Mouse (Mus musculus): ENCODE data around the gene Dnajc6. TPM values are rescaled to one million over a fixed set of nuclear protein-coding genes. Genes with fewer than 3 reads are reported as not detected.

Dnajc6 gene
- polyA plus RNA-seq, 1 experiment from 2014 or later = 23.9 TPM

- no peak overlapping the region for H3K4me2 ChIP-seq (replicated peaks)
- H3K27me3 ChIP-seq = no peaks in the 10 kb centered on the region
- no peaks in the 10 kb centered on the region for H3K36me3 ChIP-seq
- no peak for ATAC-seq
- no peak overlapping the region for H3K4me3 ChIP-seq (replicated peaks)
- no peaks in the 10 kb centered on the region for H3K9me3 ChIP-seq
- H3K9ac ChIP-seq (replicated peaks) = no peak overlapping the region
- no peaks in the 10 kb centered on the region for H3K4me1 ChIP-seq (replicated peaks)
- 67% methylated on average over 5 of the region's 5 CpGs for WGBS
- H3K27ac ChIP-seq = no peak overlapping the region
Observed at GRCm38 (mm10) chr4:101470543-101470942, 25.9 kb upstream of the Dnajc6 start.

- Histone ChIP-seq H3K36me3 (no peaks in the 10 kb centered on the region), H3K9ac (replicated peaks) (no peak overlapping the region), H3K27me3 (no peaks in the 10 kb centered on the region), H3K4me2 (replicated peaks) (no peak overlapping the region), H3K4me1 (replicated peaks) (no peaks in the 10 kb centered on the region), H3K9me3 (no peaks in the 10 kb centered on the region), H3K27ac (no peak overlapping the region), H3K4me3 (replicated peaks) (no peak overlapping the region)
- no peak for ATAC-seq
- 99% methylated on average over 3 of the region's 3 CpGs for WGBS
Observed at GRCm38 (mm10) chr4:101472767-101473166, 23.7 kb upstream of the Dnajc6 start.

- H3K36me3 ChIP-seq = no peaks in the 10 kb centered on the region
- H3K9ac ChIP-seq (replicated peaks) = no peak overlapping the region
- H3K9me3 ChIP-seq = no peaks in the 10 kb centered on the region
- ATAC-seq = no peak
- peaks cover 3% of the 10 kb centered on the region; the same call in 1 of the 2 replicates for H3K27me3 ChIP-seq
- H3K4me2 ChIP-seq (replicated peaks) = no peak overlapping the region
- H3K4me1 ChIP-seq (replicated peaks) = no peaks in the 10 kb centered on the region; the same call in 1 of the 2 replicates
- 93% methylated on average over 8 of the region's 8 CpGs for WGBS
- H3K27ac ChIP-seq = no peak overlapping the region
- H3K4me3 ChIP-seq (replicated peaks) = no peak overlapping the region
Observed at GRCm38 (mm10) chr4:101490320-101490917, 6.0 kb upstream of the Dnajc6 start.

DNA sequence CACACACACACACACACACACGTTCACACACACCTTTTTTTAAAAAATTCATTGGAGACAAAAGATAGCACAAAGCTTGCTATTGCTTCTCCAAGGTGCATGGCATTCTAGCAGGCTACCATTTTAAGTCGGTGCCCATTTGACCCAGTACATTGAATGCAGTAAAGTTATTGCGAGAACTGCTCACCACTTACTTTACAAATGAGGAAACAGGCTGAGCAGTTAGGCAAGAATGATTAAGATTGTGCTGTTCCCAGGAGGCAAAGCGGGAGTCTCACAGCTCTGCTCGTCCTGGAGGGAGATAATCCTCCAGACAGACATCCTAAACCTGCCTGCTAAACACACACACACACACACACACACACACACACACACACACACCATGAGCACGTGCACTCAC, 4.7 kb upstream of the Dnajc6 start:
- no peaks in the 10 kb centered on the region for H3K9me3 ChIP-seq
- no peak overlapping the region for H3K4me2 ChIP-seq (replicated peaks)
- WGBS = 70% methylated on average over 6 of the region's 6 CpGs
- H3K4me3 ChIP-seq (replicated peaks) = no peak overlapping the region
- H3K27ac ChIP-seq = no peak overlapping the region
- no peak overlapping the region for H3K9ac ChIP-seq (replicated peaks)
- no peaks in the 10 kb centered on the region for H3K36me3 ChIP-seq
- H3K27me3 ChIP-seq = peaks cover 15% of the 10 kb centered on the region
- H3K4me1 ChIP-seq (replicated peaks) = peaks cover 1% of the 10 kb centered on the region
- no peak for ATAC-seq

DNA sequence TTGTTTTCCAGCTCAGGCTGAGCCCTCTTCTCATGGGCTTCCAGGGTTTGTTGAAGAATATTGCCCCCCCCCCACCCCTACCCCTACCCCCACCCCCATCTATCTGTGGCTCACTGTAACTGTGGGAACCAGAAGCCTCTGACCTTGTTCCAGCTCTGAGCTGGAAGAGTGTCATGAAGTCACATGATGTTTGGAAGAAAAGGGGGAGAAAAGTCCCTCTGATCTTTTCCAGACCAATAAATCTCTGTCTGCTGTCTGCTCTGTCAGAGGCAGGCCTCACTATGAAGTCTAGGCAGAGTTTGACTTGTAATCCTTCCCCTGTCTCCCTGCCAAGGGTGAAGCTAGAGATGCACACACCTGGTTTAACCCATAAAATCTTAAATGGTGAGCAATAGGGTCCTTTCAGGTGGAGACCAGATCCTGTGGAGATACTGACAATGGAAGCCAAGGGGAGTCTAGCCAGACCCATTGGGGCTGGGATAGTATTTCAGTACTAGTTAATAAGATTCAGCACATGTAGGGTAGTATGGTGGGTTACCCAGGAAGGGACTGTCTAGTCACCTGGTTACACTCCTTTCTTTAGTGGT, 2.7 kb upstream of the Dnajc6 start:
- Histone ChIP-seq H3K27me3 (peaks cover 35% of the 10 kb centered on the region), H3K9ac (replicated peaks) (no peak overlapping the region), H3K4me3 (replicated peaks) (no peak overlapping the region), H3K4me2 (replicated peaks) (no peak overlapping the region), H3K36me3 (no peaks in the 10 kb centered on the region), H3K27ac (no peak overlapping the region), H3K4me1 (replicated peaks) (peaks cover 10% of the 10 kb centered on the region), H3K9me3 (no peaks in the 10 kb centered on the region)
- no peak for ATAC-seq

DNA sequence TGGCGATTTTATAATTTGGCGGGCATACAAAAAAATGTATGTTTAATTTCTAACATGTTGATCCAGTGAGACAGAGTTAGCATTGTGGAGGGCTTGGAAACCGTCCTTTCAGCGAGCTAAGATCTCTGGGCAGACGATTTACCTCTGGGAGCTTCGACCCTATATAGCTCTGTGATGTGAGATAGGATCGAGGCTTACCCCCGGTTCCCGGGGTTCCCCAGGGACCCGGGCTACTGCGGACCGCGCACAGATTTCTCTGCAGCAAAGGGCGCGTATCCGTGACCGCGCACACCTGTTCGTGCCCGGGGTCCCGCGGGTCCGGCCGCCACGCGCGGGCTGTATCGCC, 287 bp upstream of the Dnajc6 start:
- peak; percentile 70 for ATAC-seq
- no peaks in the 10 kb centered on the region for H3K36me3 ChIP-seq
- 1% methylated on average over 28 of the region's 28 CpGs for WGBS
- H3K9ac ChIP-seq (replicated peaks) = peak overlapping the region; percentile 74
- H3K4me2 ChIP-seq (replicated peaks) = peak overlapping the region; percentile 97
- no peak overlapping the region for H3K27ac ChIP-seq
- H3K27me3 ChIP-seq = peaks cover 42% of the 10 kb centered on the region
- H3K4me3 ChIP-seq (replicated peaks) = peak overlapping the region; percentile 68
- no peaks in the 10 kb centered on the region for H3K9me3 ChIP-seq
- peaks cover 10% of the 10 kb centered on the region for H3K4me1 ChIP-seq (replicated peaks)

- Histone ChIP-seq H3K36me3 (no peaks in the 10 kb centered on the region), H3K27ac (no peak overlapping the region), H3K9me3 (no peaks in the 10 kb centered on the region), H3K4me2 (replicated peaks) (peak overlapping the region; percentile 97), H3K4me1 (replicated peaks) (peaks cover 10% of the 10 kb centered on the region), H3K9ac (replicated peaks) (no peak overlapping the region), H3K27me3 (peaks cover 42% of the 10 kb centered on the region), H3K4me3 (replicated peaks) (peak overlapping the region; percentile 68)
- no peak for ATAC-seq
- 4% methylated on average over 14 of the region's 14 CpGs for WGBS
Observed at GRCm38 (mm10) chr4:101497336-101497735, 888 bp downstream of the Dnajc6 start.

- no peaks in the 10 kb centered on the region for H3K9me3 ChIP-seq
- WGBS = 36% methylated on average over 7 of the region's 7 CpGs
- no peak for ATAC-seq
Observed at GRCm38 (mm10) chr4:101504470-101505007, 8.1 kb downstream of the Dnajc6 start.

GRCm38 (mm10) chr4:101505966-101506365, 9.5 kb downstream of the Dnajc6 start:
- Histone ChIP-seq H3K4me1 (replicated peaks) (peaks cover 15% of the 10 kb centered on the region), H3K27me3 (0 out of 2 replicates have a peak, but pooled peaks cover 5% of the 10 kb centered on the region), H3K9me3 (no peaks in the 10 kb centered on the region), H3K9ac (replicated peaks) (no peak overlapping the region), H3K36me3 (no peaks in the 10 kb centered on the region), H3K27ac (no peak overlapping the region), H3K4me2 (replicated peaks) (no peak overlapping the region), H3K4me3 (replicated peaks) (no peak overlapping the region)
- ATAC-seq = no peak
- 73% methylated on average over 2 of the region's 2 CpGs for WGBS

More at GRCm38 (mm10) chr4:101504470-101505007, 8.1 kb downstream of the Dnajc6 start:
- no peak overlapping the region for H3K4me3 ChIP-seq (replicated peaks)
- 0 out of 2 replicates have a peak, but pooled peaks cover 5% of the 10 kb centered on the region for H3K27me3 ChIP-seq
- no peak overlapping the region for H3K4me2 ChIP-seq (replicated peaks)
- H3K36me3 ChIP-seq = no peaks in the 10 kb centered on the region
- H3K27ac ChIP-seq = no peak overlapping the region
- H3K9ac ChIP-seq (replicated peaks) = no peak overlapping the region
- H3K4me1 ChIP-seq (replicated peaks) = peaks cover 12% of the 10 kb centered on the region

DNA sequence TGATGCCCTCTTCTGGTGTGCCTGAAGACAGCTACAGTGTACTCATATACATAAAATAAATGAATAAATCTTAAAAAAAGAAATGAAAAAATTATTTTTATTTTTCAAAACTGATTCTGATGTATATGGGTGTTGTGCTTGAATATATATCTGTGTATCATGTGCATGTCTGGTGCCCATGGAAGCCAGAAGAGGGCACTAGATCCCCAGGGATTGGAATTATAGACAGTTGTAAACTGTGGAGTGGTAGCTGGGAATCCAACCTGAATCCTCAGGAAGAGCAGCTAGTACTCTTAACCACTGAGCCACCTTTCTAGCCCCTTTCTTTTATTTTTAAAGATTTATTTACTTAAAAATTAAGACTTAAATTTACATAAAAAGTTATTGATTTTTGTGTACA, 9.9 kb downstream of the Dnajc6 start:
- peaks cover 15% of the 10 kb centered on the region for H3K4me1 ChIP-seq (replicated peaks)
- H3K27me3 ChIP-seq = 0 out of 2 replicates have a peak, but pooled peaks cover 5% of the 10 kb centered on the region
- no peak for ATAC-seq

GRCm38 (mm10) chr4:101507571-101508422, 11.3 kb downstream of the Dnajc6 start:
- H3K9me3 ChIP-seq = no peaks in the 10 kb centered on the region
- H3K27me3 ChIP-seq = 0 out of 2 replicates have a peak, but pooled peaks cover 3% of the 10 kb centered on the region
- peak overlapping the region; percentile 49 for H3K9ac ChIP-seq (replicated peaks)
- peak; percentile 62 for ATAC-seq
- H3K4me3 ChIP-seq (replicated peaks) = peak overlapping the region; percentile 54
- no peaks in the 10 kb centered on the region for H3K36me3 ChIP-seq
- H3K4me1 ChIP-seq (replicated peaks) = peaks cover 15% of the 10 kb centered on the region
- WGBS = 9% methylated on average over 24 of the region's 24 CpGs
- peak overlapping the region; percentile 42; the same call in 1 of the 2 replicates for H3K27ac ChIP-seq
- peak overlapping the region; percentile 94 for H3K4me2 ChIP-seq (replicated peaks)

More for the DNA sequence above, 9.9 kb downstream of the Dnajc6 start:
- Histone ChIP-seq H3K4me3 (replicated peaks) (no peak overlapping the region), H3K27ac (no peak overlapping the region), H3K36me3 (no peaks in the 10 kb centered on the region), H3K9ac (replicated peaks) (no peak overlapping the region), H3K4me2 (replicated peaks) (no peak overlapping the region), H3K9me3 (no peaks in the 10 kb centered on the region)

- WGBS = 3% methylated on average over 10 of the region's 10 CpGs
- Histone ChIP-seq H3K4me2 (replicated peaks) (peak overlapping the region; percentile 94), H3K9me3 (no peaks in the 10 kb centered on the region), H3K27ac (peak overlapping the region; percentile 60), H3K9ac (replicated peaks) (peak overlapping the region; percentile 74), H3K4me3 (replicated peaks) (peak overlapping the region; percentile 54), H3K36me3 (no peaks in the 10 kb centered on the region), H3K27me3 (no peaks in the 10 kb centered on the region), H3K4me1 (replicated peaks) (peaks cover 15% of the 10 kb centered on the region)
- ATAC-seq = 0 out of 2 replicates have a peak, but pooled peaks have one; percentile 22
Observed at GRCm38 (mm10) chr4:101508431-101508830, 12.0 kb downstream of the Dnajc6 start.

Data from midbrain, embryonic 13.5 days (tissue).